Mouse (Mus musculus): ENCODE results near the gene Tbk1.

DNA sequence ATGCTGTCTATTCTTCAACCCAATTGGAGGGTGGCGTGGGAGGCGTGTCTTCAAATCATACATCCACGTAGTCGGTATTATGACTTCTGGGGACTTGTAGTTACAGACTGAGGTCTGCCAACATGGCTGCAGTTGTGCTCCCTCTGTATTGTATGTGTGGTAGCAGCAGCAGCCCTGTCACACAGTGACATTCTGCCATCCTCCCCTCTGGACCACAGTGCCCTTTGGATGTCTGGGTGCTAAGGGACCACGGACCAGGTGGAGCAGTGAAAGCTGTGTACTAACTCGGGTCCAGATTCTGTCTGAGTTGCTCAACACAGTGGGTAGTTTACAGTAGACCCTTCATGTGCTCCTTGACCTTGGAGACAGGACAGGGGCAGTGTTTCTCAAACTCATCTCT lies 43.0 kb downstream of the Tbk1 start:
- TF ChIP-seq POLR2A (IDR thresholded peaks at IDR 0.05; ENCODE audit: borderline replicate concordance, extremely low read depth, low read depth, low read length) (no peak), CTCF (IDR thresholded peaks at IDR 0.05; ENCODE audit: insufficient read depth, low read length) (no peak)

All from lung, adult 2 months (tissue).